ENCODE assay signal across 25 mouse cellular contexts in the genomic region with DNA sequence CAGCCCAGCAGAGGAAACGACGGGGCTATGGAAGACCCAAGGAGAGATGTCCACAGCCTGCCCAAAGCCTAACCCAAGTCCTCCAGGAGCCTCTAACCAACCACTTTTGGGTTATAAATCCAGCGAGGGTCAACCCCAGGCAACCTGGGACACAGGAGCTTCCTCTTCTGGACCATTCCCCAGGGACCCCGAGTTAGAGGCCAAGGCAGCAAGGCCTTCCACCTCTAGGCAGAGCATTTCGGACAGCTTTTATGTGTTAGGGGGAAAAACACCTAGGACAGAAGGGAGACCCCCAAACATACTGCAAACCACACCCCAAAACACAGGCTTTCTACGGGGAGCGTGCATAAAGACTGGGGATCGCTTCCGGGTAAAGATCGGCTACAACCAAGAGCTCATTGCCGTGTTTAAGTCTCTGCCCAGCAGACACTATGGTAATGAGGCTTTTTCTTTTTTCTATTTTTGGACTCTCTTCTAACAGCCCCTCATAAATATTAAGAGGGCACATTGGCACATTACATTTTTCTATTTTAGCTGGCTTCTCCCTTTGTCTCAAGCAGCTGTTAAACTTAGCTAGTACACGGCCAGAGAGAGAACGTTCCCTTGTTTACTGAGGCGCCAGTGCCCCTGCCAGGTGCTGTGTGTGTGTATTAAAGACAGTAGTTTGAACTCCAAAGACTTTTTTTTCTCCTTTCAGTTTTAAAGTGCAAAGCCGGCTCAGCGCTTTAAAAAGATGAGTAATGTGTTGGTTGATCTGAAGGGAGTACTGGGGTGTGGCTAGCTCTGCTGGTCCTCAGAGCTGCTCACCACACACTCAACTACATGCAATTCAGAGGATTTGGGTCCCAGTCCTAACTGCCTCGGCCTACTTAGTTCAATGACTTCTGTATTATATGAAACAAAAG. TPM values are rescaled to one million over a fixed set of nuclear protein-coding genes. Genes with fewer than 3 reads are reported as not detected.
DNase-seq lines count a peak whose midpoint lies in the region; ATAC-seq and TF ChIP-seq lines count a peak whose summit lies in the region.
"Had no signal": no experiment of that assay in that cellular context is flagged by ENCODE, and none has a peak within 500 bp of the region (broad histone marks: within the 10 kb centered on the region; RNA-seq: fewer than 3 reads in every experiment).

No protein-coding gene starts in this region.

- peaks cover 20% of the 10 kb centered on the region for H3K4me1 ChIP-seq in forebrain, embryonic 15.5 days
- 0 out of 2 replicates have a peak, but pooled peaks cover 3% of the 10 kb centered on the region for H3K4me1 ChIP-seq in forebrain, embryonic 11.5 days (replicated peaks; ENCODE audit: control insufficient read depth, insufficient read depth, low read length)
- peaks cover 10% of the 10 kb centered on the region for H3K4me1 ChIP-seq in forebrain, postnatal 0 days (ENCODE audit: insufficient read depth)
- peaks cover 10% of the 10 kb centered on the region for H3K4me1 ChIP-seq in forebrain, embryonic 14.5 days (ENCODE audit: control insufficient read depth, insufficient read depth, low read length)
- peaks cover 9 to 42% of the 10 kb centered on the region in 2 experiments for H3K4me1 ChIP-seq in CH12.LX (ENCODE audit: control insufficient read depth in 1 of 2, insufficient read depth in 2 of 2)

- ATAC-seq in forebrain, embryonic 15.5 days (replicated peaks): no peak
- no peak for ATAC-seq in forebrain, embryonic 11.5 days (replicated peaks; ENCODE audit: low FRiP score)
- no peak for ATAC-seq in forebrain, postnatal 0 days
- ATAC-seq in forebrain, embryonic 14.5 days: no peak
- ATAC-seq: CD4-positive, CD25-positive, alpha-beta regulatory T cell, adult 4 months had no signal

- peak; percentile 14 for TF ChIP-seq EP300 in CH12.LX (IDR thresholded peaks at IDR 0.05; ENCODE audit: low read length)

- TF ChIP-seq RAD21 in CH12.LX (IDR thresholded peaks at IDR 0.05; ENCODE audit: low read depth, low read length): no peak

- DNase-seq in forebrain, embryonic 11.5 days (ENCODE audit: low spot score): no peak
- DNase-seq in forebrain, postnatal 0 days: no peak
- DNase-seq in forebrain, embryonic 14.5 days (ENCODE audit: low spot score): no peak
- DNase-seq in CH12.LX (ENCODE audit: extremely low read depth): peak; percentile 84
- DNase-seq: adrenal gland, adult 2 months; adrenal gland, postnatal 10 days; adrenal gland, postnatal 25 days; B cell, adult 2 months; cerebellum, adult 11 months; cerebellum, adult 18-20 months; cerebellum, adult 8-10 months; cerebellum, adult 9-11 months; cerebellum, postnatal 14 days; cerebellum, postnatal 36 days; embryo, embryonic 11 days had no signal

- H3K79me2 ChIP-seq in CH12.LX (replicated peaks; ENCODE audit: control insufficient read depth, extremely low read depth, insufficient read depth, poor library complexity, severe bottlenecking): peaks cover 23% of the 10 kb centered on the region

- TF ChIP-seq POLR2A in CH12.LX (IDR thresholded peaks at IDR 0.05; ENCODE audit: low read depth, low read length): peak; percentile 16; the same call in 1 of the 2 replicates

- H3K27ac ChIP-seq in forebrain, embryonic 15.5 days (replicated peaks): peak overlapping the region; percentile 9; the same call in 1 of the 2 replicates
- H3K27ac ChIP-seq in forebrain, embryonic 11.5 days (ENCODE audit: low read depth, low read length): no peak overlapping the region
- 0 out of 2 replicates have a peak overlapping the region, but pooled peaks have one; percentile 29 for H3K27ac ChIP-seq in forebrain, postnatal 0 days (ENCODE audit: low read depth, low read length)
- no peak overlapping the region for H3K27ac ChIP-seq in forebrain, embryonic 14.5 days (ENCODE audit: low read depth, low read length)
- H3K27ac ChIP-seq in CH12.LX (ENCODE audit: insufficient read depth, low read depth): peak overlapping the region; percentile 82
- H3K27ac ChIP-seq: embryonic facial prominence, embryonic 13.5 days; embryonic facial prominence, embryonic 15.5 days; forebrain, embryonic 10.5 days had no signal

- dilution Hi-C loops in CH12.LX (cut with MboI; ENCODE audit: extremely low pct_ligation_motif_present, extremely low pct_unique_long_range_greater_than_20kb, low sequenced_read_pairs): no loop called here

- H3K36me3 ChIP-seq in forebrain, embryonic 15.5 days: peaks cover 26% of the 10 kb centered on the region
- H3K36me3 ChIP-seq in forebrain, embryonic 11.5 days (ENCODE audit: control insufficient read depth, insufficient read depth, low read length): peaks cover 3% of the 10 kb centered on the region; the same call in 1 of the 2 replicates
- H3K36me3 ChIP-seq in forebrain, postnatal 0 days (ENCODE audit: insufficient read depth): peaks cover 32% of the 10 kb centered on the region
- H3K36me3 ChIP-seq in forebrain, embryonic 14.5 days (ENCODE audit: control insufficient read depth, insufficient read depth, low read length): peaks cover 44% of the 10 kb centered on the region
- peaks cover 14 to 35% of the 10 kb centered on the region in 2 experiments for H3K36me3 ChIP-seq in CH12.LX (replicated peaks in 1 of 2; ENCODE audit: control insufficient read depth in 1 of 2, insufficient read depth in 1 of 2, low read length in 1 of 2)

- in situ Hi-C loops in CH12.LX (cut with MboI; ENCODE audit: low pct_ligation_motif_present, low pct_unique_long_range_greater_than_20kb, low sequenced_read_pairs): loop anchor here (10.0 to 25.0 kb wide), 2 partner anchors 271 to 276 kb away; partner anchors contain the start of gene Igfbp5

- H3K4me3 ChIP-seq in forebrain, embryonic 15.5 days: no peak overlapping the region
- H3K4me3 ChIP-seq in forebrain, embryonic 11.5 days (ENCODE audit: low read depth, low read length): no peak overlapping the region
- H3K4me3 ChIP-seq in forebrain, postnatal 0 days (ENCODE audit: low read depth, low read length): no peak overlapping the region
- H3K4me3 ChIP-seq in forebrain, embryonic 14.5 days (ENCODE audit: low read depth, low read length): no peak overlapping the region
- peak overlapping the region; percentile 9 to 82 (median 29) for H3K4me3 ChIP-seq in CH12.LX (replicated peaks in 1 of 3; ENCODE audit: low read depth in 2 of 3, low read length in 2 of 3, poor library complexity in 1 of 3)
- H3K4me3 ChIP-seq: embryonic facial prominence, embryonic 13.5 days; embryonic facial prominence, embryonic 15.5 days; erythroblast, embryonic 14.5 days; forebrain, embryonic 10.5 days had no signal

- no peak overlapping the region for H3K4me2 ChIP-seq in forebrain, embryonic 15.5 days (replicated peaks)
- H3K4me2 ChIP-seq in forebrain, embryonic 11.5 days (ENCODE audit: low read depth, low read length, severe bottlenecking): no peak overlapping the region
- H3K4me2 ChIP-seq in forebrain, postnatal 0 days (ENCODE audit: low read depth): no peak overlapping the region
- no peak overlapping the region for H3K4me2 ChIP-seq in forebrain, embryonic 14.5 days (ENCODE audit: low read length)
- H3K4me2 ChIP-seq in CH12.LX (ENCODE audit: insufficient read depth, low read depth, poor library complexity, severe bottlenecking): peak overlapping the region; percentile 85
- H3K4me2 ChIP-seq: embryonic facial prominence, embryonic 13.5 days; embryonic facial prominence, embryonic 15.5 days had no signal

- 84% methylated on average over 17 of the region's 17 CpGs for WGBS in forebrain, embryonic 15.5 days
- 91% methylated on average over 17 of the region's 17 CpGs for WGBS in forebrain, embryonic 11.5 days
- WGBS in forebrain, postnatal 0 days: 71% methylated on average over 17 of the region's 17 CpGs
- 87% methylated on average over 17 of the region's 17 CpGs for WGBS in forebrain, embryonic 14.5 days

- no peak overlapping the region for H3K9ac ChIP-seq in forebrain, embryonic 15.5 days (replicated peaks)
- H3K9ac ChIP-seq in forebrain, embryonic 11.5 days (ENCODE audit: low read length): no peak overlapping the region
- H3K9ac ChIP-seq in forebrain, postnatal 0 days: no peak overlapping the region
- H3K9ac ChIP-seq in forebrain, embryonic 14.5 days (ENCODE audit: low read length): no peak overlapping the region
- peak overlapping the region; percentile 95 for H3K9ac ChIP-seq in CH12.LX (ENCODE audit: insufficient read depth, low read depth)
- H3K9ac ChIP-seq: embryonic facial prominence, embryonic 13.5 days; embryonic facial prominence, embryonic 15.5 days had no signal

- H3K9me3 ChIP-seq in forebrain, embryonic 15.5 days: no peaks in the 10 kb centered on the region
- H3K9me3 ChIP-seq in forebrain, embryonic 11.5 days (ENCODE audit: control insufficient read depth, low read length): no peaks in the 10 kb centered on the region
- no peaks in the 10 kb centered on the region for H3K9me3 ChIP-seq in forebrain, postnatal 0 days (ENCODE audit: low read length)
- no peaks in the 10 kb centered on the region for H3K9me3 ChIP-seq in forebrain, embryonic 14.5 days (replicated peaks; ENCODE audit: control insufficient read depth, low read length)
- no peaks in the 10 kb centered on the region for H3K9me3 ChIP-seq in CH12.LX (replicated peaks; ENCODE audit: low read length)
- H3K9me3 ChIP-seq: embryonic facial prominence, embryonic 13.5 days; embryonic facial prominence, embryonic 15.5 days; forebrain, embryonic 10.5 days had no signal

- no peak for TF ChIP-seq CTCF in forebrain, postnatal 0 days (IDR thresholded peaks at IDR 0.05; ENCODE audit: low read depth)
- peak in 1 of 2 experiments; percentile 9; a peak in 1 of 4 replicates for TF ChIP-seq CTCF in CH12.LX (conservative IDR thresholded peaks at IDR 0.05 in 1 of 2, IDR thresholded peaks at IDR 0.05 in 1 of 2; ENCODE audit: low read depth in 2 of 2, low read length in 2 of 2)

- H3K27me3 ChIP-seq in forebrain, embryonic 15.5 days: no peaks in the 10 kb centered on the region
- H3K27me3 ChIP-seq in forebrain, embryonic 11.5 days (ENCODE audit: control insufficient read depth, insufficient read depth, low read length): no peaks in the 10 kb centered on the region
- H3K27me3 ChIP-seq in forebrain, postnatal 0 days (ENCODE audit: insufficient read depth, low read length): no peaks in the 10 kb centered on the region
- H3K27me3 ChIP-seq in forebrain, embryonic 14.5 days (replicated peaks; ENCODE audit: control insufficient read depth, insufficient read depth, low read length): no peaks in the 10 kb centered on the region
- no peaks in the 10 kb centered on the region for H3K27me3 ChIP-seq in CH12.LX (replicated peaks)
- H3K27me3 ChIP-seq: embryonic facial prominence, embryonic 13.5 days; embryonic facial prominence, embryonic 15.5 days had no signal

RNA-seq across cellular contexts. Expression of gene Smarcal1, which starts 3.2 kb away (rescaled TPM):
- 26.9 and 28.2 TPM in 2 replicates for polyA plus RNA-seq in forebrain, embryonic 15.5 days (2015; fragmentation: Nextera tagmentation; extraction: Ambion mirVana)
- polyA plus RNA-seq in forebrain, embryonic 11.5 days (2014; fragmentation: Nextera tagmentation; extraction: Ambion mirVana): 29.9 and 34.1 TPM in 2 replicates
- 40.9 and 43.7 TPM in 2 replicates for total RNA-seq in forebrain, postnatal 0 days (2014; rRNA removed)
- 16.2 and 19.0 TPM in 2 replicates for polyA plus RNA-seq in forebrain, postnatal 0 days (2015; fragmentation: Nextera tagmentation; extraction: Ambion mirVana)
- 28.6 and 35.0 TPM in 2 replicates for polyA plus RNA-seq in forebrain, embryonic 14.5 days (2014; fragmentation: Nextera tagmentation; extraction: Ambion mirVana)
- total RNA-seq in CH12.LX (2012; rRNA removed) (43.1 and 54.2 TPM in 2 replicates), CH12.LX (2014; rRNA removed) (25.2 and 27.3 TPM in 2 replicates)
- 34.9 and 36.5 TPM in 2 replicates for polyA plus RNA-seq in CH12.LX (2012; ENCODE audit: insufficient read length, low read depth)

RNA-seq across cellular contexts. Expression of gene March4, which starts 49.5 kb away (rescaled TPM):
- polyA plus RNA-seq in forebrain, embryonic 15.5 days (2015; fragmentation: Nextera tagmentation; extraction: Ambion mirVana): 5.2 and 5.3 TPM in 2 replicates
- 0.15 TPM in 2 replicates for polyA plus RNA-seq in forebrain, embryonic 11.5 days (2014; fragmentation: Nextera tagmentation; extraction: Ambion mirVana)
- 31.2 and 33.2 TPM in 2 replicates for total RNA-seq in forebrain, postnatal 0 days (2014; rRNA removed)
- polyA plus RNA-seq in forebrain, postnatal 0 days (2015; fragmentation: Nextera tagmentation; extraction: Ambion mirVana): 6.5 and 9.4 TPM in 2 replicates
- polyA plus RNA-seq in forebrain, embryonic 14.5 days (2014; fragmentation: Nextera tagmentation; extraction: Ambion mirVana): 2.8 and 3.6 TPM in 2 replicates
- total RNA-seq in CH12.LX (2012; rRNA removed) (0.04 TPM in 1 of 2 replicates, not detected in the other), CH12.LX (2014; rRNA removed) (0.04 TPM in 1 of 2 replicates, not detected in the other)
- polyA plus RNA-seq in CH12.LX (2012; ENCODE audit: insufficient read length, low read depth): 0.07 TPM in 1 of 2 replicates, not detected in the other
- total RNA-seq: common myeloid progenitor, adult 5-6 weeks; ES-E14; MEL had no signal
- polyA plus RNA-seq: CD4-positive, CD25-positive, alpha-beta regulatory T cell, adult 4 months; embryonic facial prominence, embryonic 11.5 days; erythroblast, embryonic 14.5 days; forebrain, embryonic 10.5 days had no signal

Comparison
In these comparisons a context has a peak if more than half of its experiments do, and no peak if none do; other contexts are left out.
1. H3K27ac ChIP-seq: peak in forebrain, embryonic 15.5 days (single experiment), forebrain, postnatal 0 days (single experiment) and CH12.LX (single experiment); none in forebrain, embryonic 11.5 days (single experiment) and forebrain, embryonic 14.5 days (single experiment).
2. H3K4me3 ChIP-seq: peak in CH12.LX (3 of 3); none in forebrain, embryonic 15.5 days (single experiment), forebrain, embryonic 11.5 days (single experiment), forebrain, postnatal 0 days (single experiment) and forebrain, embryonic 14.5 days (single experiment).